Mouse (Mus musculus) lung, postnatal 25 days (tissue): Measurements from ENCODE around the gene Lrrc61.

Experiments
- DNase-seq: peaks from one replicate; pipeline ENCODE4 v3.0.0; 2022; ENCODE audit warnings: low spot score

The Lrrc61 gene

DNA sequence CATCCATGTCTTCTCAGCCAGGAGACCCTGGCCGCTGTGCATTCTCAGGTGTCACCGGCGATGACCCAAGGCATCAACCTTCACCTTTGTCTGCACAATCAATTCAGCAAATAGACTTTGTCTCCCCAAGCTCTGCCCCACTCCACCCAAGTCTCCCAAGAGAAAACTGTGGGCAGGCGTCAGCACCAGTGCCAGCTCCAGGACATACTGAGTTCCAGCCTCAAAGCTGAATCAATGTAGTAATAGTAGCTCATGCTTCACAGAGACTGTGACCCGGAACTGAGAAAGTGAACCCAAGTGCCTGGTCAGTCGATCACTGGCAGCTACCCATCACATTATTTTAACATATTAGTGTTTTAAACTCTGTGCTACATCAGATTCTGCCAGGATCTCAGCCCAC is 6.3 kb upstream of the Lrrc61 start:
- DNase-seq: no peak

DNA sequence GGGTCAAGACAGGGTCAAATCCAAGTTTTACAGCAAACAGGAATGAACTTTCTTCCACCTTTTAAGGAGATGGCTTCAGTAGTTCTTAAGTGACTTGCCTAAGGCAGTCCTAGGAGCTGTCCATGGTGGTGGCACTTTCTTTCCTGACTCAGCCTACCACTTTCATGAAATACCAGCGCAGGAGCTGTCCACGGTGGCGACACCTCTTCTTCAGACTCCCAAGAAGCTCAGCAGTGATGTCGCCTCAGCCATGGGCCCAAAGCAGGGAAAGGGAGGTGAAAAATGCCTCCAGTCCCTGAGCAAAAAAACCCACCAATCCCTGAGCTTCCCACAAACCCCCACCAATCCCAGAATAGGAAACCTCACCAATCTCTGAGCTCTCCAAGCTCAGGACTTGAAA is 1.7 kb upstream of the Lrrc61 start:
- peak; percentile 38 for DNase-seq

DNA sequence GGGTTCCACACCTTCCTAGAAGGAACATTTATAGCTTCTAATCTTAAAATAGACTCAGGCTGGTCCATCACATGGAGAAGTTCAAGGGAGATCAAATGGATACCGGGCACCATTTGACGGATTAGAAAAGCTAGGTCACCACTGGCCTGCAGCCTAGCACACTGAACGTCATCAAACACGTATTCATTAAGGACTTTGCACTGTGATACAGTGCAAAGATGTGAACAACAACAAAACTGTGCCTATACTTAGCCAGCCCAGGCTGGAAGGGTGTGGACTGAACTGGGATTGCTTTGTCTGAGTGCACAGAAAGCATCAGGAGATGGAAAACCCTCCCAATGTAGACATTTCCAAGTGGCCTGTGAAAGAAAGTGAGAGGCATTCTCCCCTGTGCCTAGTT is 777 bp upstream of the Lrrc61 start:
- DNase-seq: no peak

DNA sequence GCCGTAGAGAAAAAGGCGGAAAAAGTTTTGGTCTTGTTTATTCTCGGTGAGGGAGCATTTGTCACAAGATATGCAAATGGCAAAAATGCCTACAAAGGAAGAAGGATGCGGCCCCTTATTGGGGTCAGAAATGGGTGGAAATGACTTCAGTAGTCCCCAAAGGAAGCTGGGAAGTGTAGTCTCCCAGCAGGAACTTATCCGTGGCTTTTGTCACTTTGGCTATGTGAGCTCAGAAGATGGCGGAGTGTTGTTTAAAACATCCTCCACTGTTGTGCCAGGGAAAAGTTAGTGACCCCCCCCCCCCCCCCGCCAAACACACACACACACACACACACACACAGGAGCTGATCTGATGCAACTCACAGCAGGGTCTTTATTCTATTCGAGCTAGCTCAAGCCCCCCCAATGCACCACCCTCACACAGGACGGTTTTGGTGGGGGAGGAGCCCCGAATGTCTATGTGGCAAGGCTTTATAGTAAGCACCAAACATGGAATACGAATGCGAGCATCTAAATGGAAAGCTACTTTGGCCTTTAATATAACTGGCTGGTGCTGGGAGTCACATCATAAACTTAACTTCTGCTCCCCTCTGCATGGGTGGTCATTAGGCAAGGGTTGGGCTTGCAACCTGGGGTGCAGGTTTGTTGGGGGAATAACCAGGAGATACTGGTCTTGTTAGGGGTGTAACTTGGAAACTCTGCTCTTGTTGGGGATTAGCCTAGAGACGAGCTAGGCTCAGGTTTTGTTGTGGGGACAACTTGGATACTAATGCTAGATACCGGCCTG is 701 bp downstream of the Lrrc61 start:
- peak; percentile 89 for DNase-seq

DNA sequence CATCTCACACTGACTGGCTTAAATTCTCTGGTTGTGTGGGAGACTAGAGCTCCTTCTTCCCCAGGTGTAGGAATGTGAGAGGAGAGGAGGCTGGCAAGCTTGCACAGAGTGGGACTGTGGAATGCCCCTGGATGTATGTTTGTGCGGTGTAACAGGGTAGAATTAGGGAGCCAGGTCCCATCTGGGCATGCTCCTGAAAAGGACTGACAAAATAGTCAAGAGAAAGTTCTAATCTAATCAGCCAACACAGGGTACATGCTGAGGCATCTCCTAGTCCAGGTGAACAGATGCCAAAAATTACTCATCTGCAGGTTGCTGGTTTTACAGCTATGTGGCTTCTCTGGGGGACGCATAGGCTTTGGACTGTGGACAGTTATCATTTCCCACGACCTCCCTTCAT is 1.4 kb downstream of the Lrrc61 start:
- DNase-seq: no peak

DNA sequence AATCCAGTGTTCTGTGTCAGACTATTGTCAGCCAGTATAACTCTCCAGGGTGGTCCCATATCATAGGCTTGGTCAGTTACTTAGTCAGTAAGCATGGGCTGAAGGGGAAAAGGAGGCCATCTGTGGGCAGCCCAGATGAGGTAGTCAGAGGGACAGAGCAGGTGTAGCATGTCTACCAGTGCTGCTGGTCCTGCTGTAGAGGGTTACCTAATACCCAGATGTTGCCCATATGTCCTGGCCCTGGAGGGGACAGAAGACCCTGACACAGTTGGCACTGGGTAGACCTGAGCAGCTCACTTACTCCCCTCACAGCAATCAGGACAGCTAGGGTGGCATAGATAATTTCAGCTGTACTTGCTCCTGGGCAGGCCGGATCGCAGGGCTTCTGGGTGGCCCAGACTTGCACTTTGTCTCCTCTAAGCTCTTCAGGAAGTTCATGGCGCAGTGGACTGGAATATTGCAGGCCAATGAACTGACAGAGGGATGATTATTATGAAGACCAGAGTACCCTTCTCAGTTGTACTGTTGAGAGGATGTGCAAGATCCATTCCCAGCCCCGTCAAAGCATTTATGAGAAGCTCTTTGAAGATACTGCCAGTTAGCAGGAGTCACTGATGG is 11.2 kb downstream of the Lrrc61 start:
- DNase-seq: no peak

DNA sequence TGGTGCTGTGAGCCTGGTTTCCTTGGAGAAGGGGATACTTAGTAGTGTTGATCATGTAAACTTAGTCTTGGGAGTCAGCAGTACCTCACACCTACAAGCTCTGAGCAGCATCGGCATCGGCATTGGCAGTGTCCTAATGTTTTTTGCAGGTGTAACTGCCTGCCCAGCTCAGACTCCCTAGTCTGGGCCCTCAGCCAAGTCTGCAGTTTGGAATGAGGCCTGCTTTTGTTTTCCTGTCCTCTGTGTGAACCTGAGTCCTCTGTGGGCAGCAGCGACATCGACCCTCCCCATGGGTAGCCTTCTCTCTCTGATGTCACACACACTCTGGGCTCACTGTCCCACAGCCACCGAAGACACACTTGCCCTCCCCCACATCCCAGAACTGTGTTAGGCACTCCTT is 11.7 kb downstream of the Lrrc61 start:
- DNase-seq: peak; percentile 31

DNA sequence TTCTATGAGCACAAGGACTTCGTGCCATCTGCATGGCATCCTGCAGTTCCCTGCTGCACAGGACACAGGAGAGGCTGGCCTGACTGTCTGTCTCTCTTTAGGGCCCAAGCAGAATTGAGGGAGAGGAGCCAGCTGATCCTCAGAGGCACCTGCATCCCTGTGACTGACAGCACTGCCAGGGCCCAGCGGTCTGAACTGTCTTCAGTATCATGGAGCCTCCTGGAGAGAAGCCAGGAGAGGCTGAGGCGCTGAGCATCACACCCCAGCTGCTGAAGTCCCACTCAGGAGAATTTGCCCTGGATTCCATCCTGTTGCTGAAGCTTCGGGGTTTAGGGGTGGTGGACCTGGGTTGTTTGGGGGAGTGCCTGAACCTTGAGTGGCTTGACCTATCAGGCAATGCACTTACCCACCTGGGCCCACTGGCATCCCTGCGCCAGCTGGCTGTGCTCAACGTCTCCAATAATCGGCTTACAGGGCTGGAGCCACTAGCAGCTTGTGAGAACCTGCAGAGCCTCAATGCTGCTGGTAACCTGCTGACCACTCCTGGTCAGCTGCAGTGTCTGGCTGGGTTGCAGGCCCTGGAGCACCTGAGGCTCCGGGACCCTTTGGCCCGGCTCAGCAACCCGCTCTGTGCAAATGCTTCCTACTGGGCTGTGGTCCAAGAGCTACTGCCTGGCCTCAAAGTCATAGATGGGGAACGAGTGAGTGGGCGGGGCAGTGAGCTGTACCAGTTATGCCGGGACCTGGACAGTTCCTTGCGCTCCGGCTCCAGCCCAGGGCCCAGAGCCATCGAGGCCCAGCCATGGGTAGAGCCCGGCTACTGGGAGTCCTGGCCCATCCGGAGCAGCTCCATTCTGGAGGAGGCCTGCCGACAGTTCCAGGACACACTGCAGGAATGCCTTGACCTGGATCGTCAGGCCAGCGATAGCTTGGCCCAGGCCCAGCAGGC is 13.7 kb downstream of the Lrrc61 start:
- DNase-seq: no peak

DNA sequence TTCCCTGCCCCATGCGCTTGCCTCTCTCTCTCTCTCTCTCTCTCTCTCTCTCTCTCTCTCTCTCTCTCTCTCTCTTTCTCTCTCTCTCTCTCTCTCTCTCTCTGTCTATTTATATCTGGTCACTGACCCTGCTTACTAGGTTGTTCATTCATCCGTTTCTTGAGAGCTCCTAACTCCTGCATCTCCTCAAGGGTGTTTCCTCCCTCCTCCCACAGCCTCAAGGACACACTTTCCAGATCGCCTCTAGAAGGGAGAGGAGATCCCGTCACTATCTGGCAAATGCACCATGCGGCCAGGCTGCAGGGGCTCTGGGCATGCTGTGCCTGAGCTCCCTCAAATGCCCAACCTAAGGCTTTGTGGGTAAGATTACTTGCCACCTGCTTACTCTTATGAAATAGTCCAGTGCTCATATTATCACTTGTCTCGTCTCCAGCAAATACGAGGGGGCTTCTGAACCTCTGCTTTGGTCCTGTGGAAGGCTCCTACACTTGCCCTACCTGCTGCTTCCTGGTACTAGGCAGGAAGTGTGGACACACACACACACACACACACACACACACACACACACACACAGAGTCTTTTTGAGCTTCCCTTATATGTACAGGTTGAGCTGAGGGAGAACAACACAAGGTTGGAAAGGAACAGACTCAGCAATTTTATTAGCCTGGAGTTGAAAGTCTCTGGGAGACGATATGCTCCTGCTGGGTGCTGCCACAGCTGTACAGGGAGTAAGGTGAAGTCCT is 14.6 kb downstream of the Lrrc61 start:
- no peak for DNase-seq

DNA sequence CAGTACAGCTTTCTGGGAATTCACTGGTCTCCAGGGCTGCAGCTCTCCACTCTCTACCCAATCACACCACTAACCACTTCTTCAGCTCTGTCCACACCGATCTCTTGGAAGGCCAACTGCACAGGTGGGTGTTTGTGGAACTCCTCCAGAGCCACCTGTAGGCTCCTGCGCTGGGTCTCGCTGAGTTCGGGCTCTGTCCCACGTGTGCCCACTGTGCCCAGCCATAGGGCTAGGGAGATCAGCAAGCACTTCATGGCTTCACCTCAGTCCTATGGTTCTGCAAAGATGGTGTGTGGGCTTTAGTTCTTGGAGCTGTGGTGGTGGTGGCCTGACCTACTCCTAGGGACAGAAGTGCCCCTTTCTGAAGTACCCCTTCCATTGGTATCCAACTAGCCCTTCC is 17.4 kb downstream of the Lrrc61 start:
- no peak for DNase-seq

DNA sequence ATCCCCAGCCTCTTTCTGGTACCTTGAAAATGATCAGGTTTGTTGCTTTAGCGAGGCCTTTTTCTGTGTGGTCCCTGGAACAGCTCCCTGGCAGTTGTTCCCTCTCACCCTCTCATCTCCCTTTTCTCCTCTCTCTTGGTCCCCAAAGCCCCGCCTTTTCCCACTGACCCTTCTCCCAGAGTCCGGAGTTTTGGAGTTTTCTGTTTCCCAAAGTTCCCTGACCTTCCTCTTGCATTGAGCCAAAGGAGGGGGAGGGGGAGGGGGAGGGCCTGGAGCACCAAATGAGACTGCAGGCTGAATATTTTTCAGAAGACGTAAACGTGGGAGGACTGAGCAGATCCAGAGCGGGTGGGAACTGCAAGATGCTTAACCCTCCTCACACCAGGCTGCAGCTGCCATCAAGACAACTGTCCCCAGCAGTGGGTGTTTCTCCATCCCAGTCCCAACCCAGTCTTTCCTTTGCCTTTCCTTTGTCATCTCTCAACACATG is 18.0 kb downstream of the Lrrc61 start, which contains the start of gene Rarres2:
Rarres2 (minus strand) TSS at position 218 of the 490 bp plus-strand sequence.
- peak; percentile 64 for DNase-seq

DNA sequence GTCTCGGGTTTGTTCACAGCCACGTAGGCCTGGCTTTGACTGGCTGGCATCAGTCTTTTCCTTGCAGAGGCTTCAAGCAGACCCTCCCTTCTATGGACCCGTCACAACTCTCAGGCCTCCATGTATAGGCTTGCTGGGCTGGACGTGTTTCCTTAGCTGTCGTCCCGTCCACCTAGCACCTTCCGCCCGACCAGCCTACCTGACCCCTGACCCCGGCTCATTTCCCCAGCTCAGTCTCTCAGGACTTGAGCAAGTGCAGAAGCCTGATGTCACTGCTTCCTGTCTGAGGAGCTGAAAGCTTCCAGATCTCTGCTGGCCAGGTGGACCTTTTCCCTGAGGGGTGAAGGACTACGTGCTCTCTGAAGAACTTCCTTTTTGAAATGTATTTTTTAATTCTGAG is 18.7 kb downstream of the Lrrc61 start:
- DNase-seq: no peak

DNA sequence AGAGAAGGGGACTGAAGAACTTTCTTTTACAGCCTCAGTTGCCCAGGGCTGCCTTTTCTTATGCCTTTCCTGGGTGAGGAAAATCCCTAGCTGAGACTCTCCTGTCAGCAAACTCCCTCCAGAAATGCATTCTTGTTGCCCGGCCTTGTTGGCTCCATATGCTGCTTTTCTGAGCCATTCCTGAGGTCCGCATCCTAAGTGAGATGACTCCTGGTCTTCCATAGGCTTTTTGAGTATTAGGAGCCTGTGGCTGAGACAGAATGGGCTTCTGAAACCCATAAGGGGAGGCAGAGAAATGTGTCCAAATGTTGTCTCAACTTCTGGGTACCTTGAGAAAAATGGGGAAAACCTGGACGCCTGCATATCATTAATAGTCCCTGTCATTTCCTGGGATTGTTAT is 19.4 kb downstream of the Lrrc61 start:
- DNase-seq: no peak

DNA sequence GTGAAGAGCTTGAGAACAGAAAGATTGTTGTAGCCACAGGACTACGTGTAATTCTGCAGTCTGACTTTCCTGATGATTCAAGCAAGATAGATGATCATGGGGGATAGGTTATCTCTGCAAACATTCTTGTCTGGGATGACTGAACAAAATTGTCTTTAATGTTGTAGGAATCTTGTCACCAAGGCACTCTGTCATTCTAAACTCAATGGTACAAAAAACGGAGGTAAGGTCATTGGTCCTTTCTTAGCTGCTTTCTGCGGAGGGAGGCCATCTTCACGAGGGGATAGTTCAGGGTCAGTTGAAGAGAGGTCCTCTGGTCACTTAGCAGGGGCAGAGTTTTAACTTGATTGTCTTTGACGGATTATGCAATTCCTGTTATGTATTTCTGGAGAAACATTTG is 24.1 kb downstream of the Lrrc61 start:
- DNase-seq: no peak

DNA sequence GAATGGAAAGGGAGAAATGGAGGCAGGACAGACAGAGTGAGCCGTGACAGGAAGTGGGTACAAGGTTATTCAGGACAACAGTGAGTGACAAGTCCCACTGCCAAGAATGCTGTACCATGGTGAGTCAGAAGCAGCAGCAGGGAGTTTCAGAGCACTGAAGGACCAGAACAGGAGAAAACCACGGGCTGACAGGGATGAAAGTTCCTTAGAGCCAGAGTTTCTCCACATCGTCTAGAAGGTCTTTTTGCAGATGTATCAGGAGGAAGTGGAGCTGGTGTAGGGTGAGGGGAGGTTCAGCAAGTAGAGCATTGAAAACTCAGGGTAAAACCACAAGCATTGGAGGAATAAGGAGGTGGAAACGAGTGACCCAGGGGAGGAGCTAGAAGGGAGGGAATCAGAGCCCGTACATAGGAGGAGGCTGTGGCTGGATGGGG is 24.6 kb downstream of the Lrrc61 start:
- peak; percentile 55 for DNase-seq

DNA sequence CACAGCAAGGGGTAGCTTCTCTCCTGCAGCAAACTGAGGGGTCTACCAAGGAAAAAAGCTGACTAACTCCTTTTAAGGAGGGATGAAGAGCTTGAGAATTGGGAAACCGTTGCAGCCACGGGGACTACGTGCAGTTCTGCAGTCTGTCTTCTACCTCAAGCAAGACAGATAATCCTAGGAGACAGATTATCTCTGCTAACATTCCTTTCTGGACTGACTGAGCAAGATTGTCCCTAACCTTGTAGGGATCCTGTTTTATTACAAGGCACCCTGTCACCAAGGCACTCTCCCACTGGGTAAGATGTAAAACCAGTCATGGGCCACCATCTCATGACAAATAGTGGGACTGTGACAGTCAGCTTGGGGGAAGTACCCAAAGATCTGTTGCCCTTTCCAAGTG is 26.7 kb downstream of the Lrrc61 start:
- DNase-seq: no peak

DNA sequence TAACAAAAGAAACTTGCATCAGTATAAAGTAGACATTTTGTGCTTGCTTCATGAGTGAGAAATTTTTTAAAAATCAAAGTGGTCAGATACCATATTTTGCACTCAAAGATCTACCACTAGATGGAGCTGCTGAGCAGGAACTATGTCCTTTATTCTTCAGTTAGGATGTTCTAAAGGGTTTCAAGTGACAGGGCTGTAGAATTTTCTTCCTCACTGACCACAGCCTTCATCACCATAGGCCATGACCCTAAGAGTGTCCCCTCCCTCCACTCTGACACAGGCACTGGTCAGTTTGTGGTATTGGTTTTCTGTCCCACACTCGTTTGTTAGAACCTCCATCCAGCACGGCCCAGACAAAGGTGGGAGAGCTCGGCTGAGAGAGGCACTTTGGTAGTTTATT is 27.4 kb downstream of the Lrrc61 start:
- DNase-seq: peak; percentile 48

DNA sequence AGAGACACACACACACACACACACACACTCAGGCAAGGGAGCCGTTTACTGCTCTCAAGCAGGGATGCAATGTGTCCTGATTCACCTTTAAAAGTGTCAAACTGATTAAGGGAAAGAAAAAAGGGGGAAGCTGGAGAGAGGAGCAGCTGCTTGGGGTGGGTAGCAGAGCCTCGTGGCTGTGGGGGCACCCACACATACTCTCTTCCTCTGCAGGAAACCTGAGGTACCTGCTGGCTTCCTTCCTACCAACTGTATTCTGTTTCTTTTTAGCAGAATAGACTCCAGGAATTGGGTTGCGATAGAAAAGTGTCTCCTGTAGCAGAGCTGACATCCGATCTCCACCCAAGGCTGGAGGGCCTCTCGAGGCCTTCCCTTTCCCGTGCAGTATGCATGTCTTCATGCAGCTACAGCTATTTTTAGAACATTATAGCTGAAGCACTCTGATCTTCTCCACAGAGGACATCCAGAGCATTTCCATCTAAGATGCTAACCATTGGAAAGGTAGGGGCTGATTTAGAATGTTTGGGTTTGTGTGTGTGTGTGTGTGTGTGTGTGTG is 34.7 kb downstream of the Lrrc61 start, which contains the start of gene Gm45021:
Gm45021 (plus strand) TSS at position 417 of the 557 bp plus-strand sequence.
- no peak for DNase-seq

DNA sequence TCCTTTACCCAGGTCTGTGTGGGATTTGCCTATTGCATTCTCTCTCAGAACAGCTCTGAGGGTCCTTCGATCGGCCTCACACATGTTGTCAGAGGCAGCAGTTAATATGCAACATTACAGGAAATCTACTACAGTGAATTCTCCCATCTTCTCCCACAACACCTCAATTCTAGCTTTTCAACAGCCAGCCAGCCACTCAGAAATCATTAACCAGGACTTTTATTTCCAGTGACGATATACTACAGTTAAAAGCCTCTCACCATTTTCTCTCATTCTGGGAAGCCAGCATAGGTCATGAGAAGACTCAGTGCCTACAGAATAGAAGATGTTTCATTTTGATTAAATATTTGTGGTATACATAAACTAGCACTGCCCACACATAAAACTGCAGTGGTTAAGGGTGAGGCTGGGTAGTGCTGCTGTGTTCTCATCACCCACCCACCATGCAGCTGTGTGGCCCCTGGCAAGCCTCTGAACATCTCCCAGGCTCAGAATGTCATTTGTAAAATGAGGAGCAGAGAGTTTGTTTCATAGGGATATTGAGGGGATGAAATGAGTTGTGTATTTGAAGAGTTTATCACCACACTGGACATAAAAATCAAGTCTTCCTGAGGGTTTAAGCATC is 36.7 kb downstream of the Lrrc61 start:
- no peak for DNase-seq

DNA sequence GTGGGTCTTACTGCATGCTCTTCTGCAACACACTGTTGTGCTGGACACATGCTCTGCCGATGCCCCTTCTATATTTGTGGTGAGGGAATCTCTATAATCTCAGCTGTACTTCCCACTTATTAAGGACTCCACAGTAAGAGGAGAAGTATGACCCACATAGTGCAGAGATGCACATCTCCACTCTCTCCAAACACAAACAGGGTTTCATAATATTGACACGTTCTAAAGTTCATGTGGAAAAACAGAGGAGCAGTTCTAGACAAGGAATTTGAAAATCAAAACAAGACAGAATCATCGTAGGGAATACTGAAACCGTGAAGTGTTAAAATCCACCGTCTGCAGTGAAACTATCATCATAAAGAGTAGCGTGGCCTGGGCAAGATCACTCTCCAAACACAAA is 37.3 kb downstream of the Lrrc61 start:
- no peak for DNase-seq
